Mouse (Mus musculus): ENCODE data around the gene Wars2.

Wars2 gene

DNA sequence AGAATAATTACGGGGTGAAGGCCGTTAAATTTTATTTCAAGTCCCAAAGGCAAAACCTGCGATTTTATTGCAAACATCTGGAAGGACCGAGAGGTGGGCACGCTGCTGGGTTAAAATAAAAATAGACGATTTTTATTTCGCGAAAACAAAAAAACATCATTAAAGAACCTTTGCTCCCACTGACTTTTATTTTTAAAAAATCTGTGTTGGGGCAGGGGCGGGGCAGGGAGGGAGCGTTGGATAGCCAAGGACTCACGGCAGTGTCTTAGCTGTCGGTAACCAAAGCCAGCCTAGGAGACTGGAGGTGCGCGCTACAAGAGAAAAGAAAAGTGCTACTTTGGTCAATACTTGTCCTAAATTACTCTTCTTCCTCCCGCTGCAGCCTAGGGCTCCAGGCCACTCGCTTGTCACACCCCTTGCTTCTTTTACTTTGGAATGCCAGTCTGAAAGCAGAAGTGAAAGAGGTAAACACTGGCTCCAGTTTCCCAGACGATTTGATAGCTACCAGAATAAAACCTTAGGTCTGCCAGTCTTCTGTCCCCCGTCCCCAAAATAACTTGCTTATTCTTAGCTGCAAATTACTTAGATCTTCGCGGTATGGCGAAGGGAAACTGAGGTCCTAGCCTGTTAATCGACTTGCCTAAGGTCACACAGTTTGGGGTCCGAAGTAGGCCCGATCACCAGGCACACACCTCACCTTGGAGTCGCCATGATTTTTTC, 108.1 kb downstream of the Wars2 start:
- peak; percentile 46 for DNase-seq

DNA sequence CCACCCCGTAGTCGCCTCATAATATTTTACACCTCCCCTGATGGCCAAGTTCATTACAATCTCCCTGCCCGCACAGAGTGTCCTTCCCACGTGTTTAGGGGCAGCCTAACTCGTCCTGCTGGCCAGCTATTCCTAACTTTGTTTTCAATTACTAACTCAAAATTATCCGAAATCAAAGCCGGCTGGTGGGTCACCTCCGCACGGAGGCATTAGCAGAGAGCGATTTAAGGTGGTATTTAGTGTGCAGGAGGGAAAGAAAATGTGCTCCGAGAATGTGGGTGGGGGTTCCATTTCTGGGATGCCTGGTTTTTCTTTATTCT, 108.6 kb downstream of the Wars2 start:
- DNase-seq = peak; percentile 40

- peak; percentile 73 for DNase-seq
Observed at GRCm38 (mm10) chr3:99249906-99250305, 109.0 kb downstream of the Wars2 start.

DNA sequence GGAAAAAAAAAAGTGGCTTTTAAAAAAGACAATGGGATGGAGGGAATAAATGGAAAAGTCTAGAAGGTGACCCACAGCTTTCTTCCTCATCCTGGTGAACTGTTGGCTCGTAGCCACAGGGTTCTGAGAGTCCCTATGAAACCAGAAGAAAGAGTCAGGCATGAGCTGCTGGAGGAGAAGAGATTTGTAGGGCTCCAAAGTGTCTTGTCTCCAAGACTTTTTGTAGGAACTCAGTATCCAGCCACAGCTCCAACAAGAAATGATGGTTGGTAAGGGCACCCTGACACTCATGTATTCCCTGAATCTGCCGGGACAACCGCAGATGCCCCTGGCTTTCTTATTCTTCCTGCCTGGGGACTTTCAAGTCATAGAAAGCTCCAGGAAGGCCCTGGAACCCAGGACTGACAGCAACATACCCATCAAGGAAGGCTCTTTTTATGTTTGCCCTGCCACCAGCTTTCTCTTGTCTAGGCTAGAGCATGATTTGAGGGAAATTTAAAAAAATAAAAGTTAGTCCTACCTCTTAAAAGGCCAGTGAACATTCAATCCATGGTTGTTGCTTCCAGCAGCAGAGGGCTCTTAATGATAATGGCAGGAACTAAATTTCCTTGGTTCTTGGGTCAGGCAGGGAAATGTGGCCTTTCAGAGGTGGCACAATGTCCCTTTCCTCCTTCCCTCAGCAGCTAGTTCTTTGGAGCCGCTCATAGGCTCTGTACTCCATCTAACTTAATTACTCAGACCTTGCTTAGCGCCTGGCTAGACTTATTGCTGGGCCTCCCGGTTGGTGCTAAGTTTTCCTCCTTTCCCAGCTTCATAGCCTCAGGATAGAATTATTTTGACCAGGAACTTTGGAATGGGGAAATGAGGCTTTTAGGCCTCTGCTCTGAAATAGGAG, 110.7 kb downstream of the Wars2 start:
- DNase-seq = peak; percentile 18

DNA sequence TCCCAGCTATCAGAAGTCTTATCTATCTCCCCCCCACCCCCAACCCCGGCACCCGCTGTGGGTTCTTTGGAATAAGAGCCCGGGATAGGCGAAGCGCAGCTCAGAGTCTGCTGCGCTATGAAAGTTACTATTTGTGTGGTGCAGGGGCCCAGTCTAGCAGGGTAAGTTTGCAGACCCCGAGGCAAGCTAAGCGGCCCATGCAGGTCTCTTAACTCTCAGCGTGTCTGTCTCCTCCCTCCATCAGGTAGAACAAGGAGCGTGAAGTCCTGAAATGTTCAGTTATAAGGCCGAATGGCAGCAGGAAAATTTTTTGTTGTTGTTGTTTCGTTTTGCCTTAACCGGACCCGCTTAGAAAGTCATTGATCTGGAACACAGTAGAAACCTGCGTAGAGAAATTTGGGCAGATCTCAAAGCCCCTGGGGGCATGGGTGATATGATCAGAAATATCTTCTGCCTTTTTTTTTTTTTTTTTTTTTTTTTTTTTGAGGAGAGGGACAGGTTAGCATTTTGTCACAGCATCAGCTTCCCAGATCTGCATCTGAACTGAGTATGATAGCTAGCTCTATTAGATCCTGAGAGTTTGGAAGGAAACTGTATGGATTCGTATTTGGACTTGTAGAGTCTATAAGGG, 111.7 kb downstream of the Wars2 start:
- DNase-seq = peak; percentile 35

- peak; percentile 82 for DNase-seq
Observed at GRCm38 (mm10) chr3:99253092-99253488, 112.2 kb downstream of the Wars2 start.

DNA sequence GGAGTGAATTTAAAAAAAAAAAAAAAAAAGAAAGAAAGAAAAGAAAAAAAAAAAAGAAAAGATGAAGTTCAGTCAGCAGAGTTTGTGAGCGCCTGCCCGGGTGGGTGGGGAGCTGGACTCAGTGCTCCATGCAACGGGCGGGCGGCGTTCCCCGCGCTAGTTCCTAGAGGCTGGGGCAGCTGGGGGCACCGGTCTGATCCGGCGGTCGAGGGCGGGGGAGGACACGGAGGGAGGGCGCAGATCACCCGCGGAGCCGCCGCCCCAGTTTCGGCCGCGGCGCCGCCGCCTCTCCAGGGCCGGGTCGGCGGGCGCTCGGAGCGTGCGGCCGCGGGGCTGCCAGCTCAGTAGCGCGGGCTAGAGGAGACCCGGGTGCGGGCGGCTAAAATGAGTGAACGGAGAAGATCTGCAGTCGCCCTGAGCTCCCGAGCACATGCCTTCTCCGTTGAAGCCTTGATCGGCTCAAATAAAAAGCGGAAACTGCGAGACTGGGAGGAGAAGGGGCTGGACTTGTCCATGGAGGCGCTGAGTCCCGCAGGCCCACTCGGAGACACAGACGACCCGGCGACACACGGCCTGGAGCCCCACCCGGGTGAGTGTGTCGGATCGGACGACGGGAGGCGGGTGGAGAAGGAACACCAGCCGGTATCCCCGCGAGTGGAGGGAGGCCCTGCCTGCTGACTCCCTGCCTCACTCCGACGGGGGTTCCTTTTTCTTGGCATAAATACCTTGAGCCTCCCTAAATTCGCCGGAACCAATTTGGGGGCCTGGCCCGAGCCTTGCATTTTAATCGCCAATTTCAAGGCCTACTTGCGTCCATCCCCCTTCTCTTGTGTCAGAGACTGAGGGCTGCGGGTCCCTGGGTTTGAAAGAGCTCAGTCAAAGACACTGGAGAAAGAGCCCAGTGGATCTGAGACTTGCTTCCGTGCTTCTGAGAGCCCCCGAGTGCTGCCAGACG, 112.9 kb downstream of the Wars2 start:
- DNase-seq = peak; percentile 76

GRCm38 (mm10) chr3:99254559-99255151, 113.8 kb downstream of the Wars2 start:
- DNase-seq = peak; percentile 50

- peak; percentile 23 for DNase-seq
Observed at GRCm38 (mm10) chr3:99255411-99256365, 114.8 kb downstream of the Wars2 start.

- no peak for DNase-seq
Observed at GRCm38 (mm10) chr3:99256366-99256750, 115.5 kb downstream of the Wars2 start.

DNA sequence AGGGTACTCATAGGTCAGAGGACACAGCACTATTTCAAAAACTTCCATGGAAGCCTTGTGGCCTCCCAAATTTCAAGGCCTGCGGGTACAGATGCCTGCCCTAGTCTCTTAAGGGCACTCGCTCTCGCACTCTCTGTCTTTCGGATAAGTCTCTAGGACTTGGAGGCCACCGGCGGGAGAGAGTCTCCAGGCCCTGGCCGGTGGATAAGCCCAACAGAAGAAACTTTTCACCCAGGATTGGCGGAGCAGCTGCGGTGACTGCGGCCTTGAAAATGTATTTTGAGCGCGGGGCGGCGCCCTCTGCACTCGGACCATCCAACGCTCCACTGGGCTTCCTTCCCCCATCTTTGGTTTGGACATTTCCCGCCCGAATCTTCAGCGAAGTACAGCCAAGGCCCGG, 115.9 kb downstream of the Wars2 start:
- peak; percentile 84 for DNase-seq

GRCm38 (mm10) chr3:99257586-99258577, 117.0 kb downstream of the Wars2 start:
- DNase-seq = peak; percentile 34

DNA sequence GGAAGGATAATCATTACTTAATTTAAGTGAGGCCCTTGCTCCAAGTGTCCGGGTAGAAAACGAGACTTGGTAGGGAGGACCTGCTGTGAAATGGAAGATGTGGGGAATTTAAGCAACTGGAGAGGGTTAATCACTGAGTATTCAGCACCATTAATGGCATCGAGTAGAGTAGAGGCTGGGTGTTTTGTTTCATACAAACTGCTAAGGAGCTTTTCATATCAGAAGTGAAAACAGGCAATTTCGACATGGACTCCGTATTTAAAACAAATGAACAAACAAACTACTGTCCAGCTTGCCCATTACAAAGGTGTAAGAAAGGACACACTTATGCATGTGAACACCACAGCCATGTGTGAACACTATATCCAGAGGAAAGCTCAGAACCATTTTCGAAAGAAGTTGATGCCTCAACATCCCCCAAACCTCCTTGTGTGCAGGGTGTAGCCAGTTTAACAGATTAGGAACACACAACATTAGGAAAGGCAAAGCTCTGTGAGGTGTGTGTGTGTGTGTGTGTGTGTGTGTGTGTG, 118.9 kb downstream of the Wars2 start:
- peak; percentile 37 for DNase-seq

- DNase-seq = no peak
Observed at GRCm38 (mm10) chr3:99260395-99260794, 119.5 kb downstream of the Wars2 start.

GRCm38 (mm10) chr3:99261371-99261791, 120.5 kb downstream of the Wars2 start:
- DNase-seq = peak; percentile 49

- peak; percentile 37 for DNase-seq
Observed at GRCm38 (mm10) chr3:99261986-99262385, 121.1 kb downstream of the Wars2 start.

DNA sequence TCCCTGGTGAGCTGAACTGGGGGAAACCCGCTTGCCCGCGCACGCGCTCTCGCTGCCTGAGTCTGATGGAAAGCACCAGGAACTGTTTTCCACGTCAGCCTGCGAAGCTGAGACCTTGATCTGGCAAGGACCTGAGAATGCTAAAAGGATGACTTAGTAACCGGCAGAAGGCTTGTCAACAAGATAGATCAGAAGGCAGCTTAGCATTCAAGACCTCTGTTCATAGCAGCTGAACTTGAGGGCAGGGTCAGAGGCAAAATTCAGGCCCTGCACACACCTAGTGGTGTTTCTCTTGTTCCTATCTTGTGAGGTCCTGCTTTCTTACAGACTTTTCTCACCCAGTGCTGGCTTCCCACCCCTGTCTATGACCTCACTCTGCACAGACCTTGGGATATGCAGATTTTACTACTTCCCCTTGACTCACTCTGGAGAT, 122.6 kb downstream of the Wars2 start:
- DNase-seq = peak; percentile 55

GRCm38 (mm10) chr3:99264695-99265094, 123.8 kb downstream of the Wars2 start:
- no peak for DNase-seq

DNA sequence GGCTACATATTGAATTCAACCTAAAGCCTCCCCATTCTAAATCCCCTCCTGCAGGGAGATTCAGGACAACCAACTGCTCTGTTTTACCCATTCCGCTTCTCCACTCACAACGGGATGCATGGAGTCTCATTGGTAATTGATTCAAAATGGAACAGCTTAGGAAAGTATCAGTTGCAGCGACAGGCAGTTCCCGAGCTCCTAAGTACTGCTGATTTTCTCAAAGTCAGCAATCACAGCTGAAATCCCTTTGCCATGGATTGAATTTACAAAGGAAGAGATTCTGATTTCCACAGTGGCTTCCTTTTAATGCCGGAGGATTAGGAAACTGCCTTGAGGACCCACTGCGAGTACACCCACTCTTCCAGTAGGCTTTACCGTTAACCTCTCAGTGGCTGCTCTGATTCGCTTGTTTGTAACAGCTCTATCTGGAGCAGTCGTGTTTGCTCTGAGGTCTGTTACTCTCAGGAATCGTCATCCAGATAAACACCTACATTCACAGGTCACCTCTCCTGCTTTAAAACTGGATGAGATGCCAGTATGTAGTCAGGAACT, 126.0 kb downstream of the Wars2 start:
- no peak for DNase-seq
